Mouse (Mus musculus) embryonic facial prominence, embryonic 11.5 days (tissue): ENCODE results near the gene Kbtbd13. TPM values are rescaled to one million over a fixed set of nuclear protein-coding genes. Genes with fewer than 3 reads are reported as not detected.
A peak's percentile ranks its signal among the peaks of the same experiment; 100 is the strongest.

ENCODE experiments used
- ATAC-seq: fragments of 200-750 bp; cut with Nextera tagmentation; replicated peaks from 2 replicates; pipeline ENCODE4 v1.8.0; 2017; ENCODE audit warnings: low read depth; ENCODE audit not compliant: insufficient number of reproducible peaks, low FRiP score, low TSS enrichment
- DNase-seq: peaks from one replicate; pipeline ENCODE4 v3.0.0-alpha.2; 2015; ENCODE audit warnings: low spot score
- H3K27ac ChIP-seq: fragments of 300-500 bp; sonication (generic); replicated peaks from 2 replicates; pipeline ENCODE4 v1.5.1; 2014; ENCODE audit warnings: mild to moderate bottlenecking, low read depth, low read length, control low read depth
- H3K27me3 ChIP-seq: fragments of 300-500 bp; sonication (generic); 2 replicates; pipeline ENCODE4 v1.6.1; 2014; ENCODE audit warnings: mild to moderate bottlenecking, low read length, moderate library complexity, mixed read lengths; ENCODE audit not compliant: control insufficient read depth, insufficient read depth
- H3K36me3 ChIP-seq: fragments of 300-500 bp; sonication (generic); replicated peaks from 2 replicates; pipeline ENCODE4 v1.6.1; 2014; ENCODE audit warnings: low read depth, mild to moderate bottlenecking, low read length, moderate library complexity, mixed read lengths; ENCODE audit not compliant: control insufficient read depth, insufficient read depth
- H3K4me1 ChIP-seq: fragments of 300-500 bp; sonication (generic); 2 replicates; pipeline ENCODE4 v1.6.1; 2014; ENCODE audit warnings: low read length, mixed read lengths; ENCODE audit not compliant: control insufficient read depth, insufficient read depth
- H3K4me2 ChIP-seq: fragments of 300-500 bp; sonication (generic); 2 replicates; pipeline ENCODE4 v1.6.1; 2014; ENCODE audit warnings: low read depth, mild to moderate bottlenecking, control low read depth, low read length, moderate library complexity
- H3K4me3 ChIP-seq: fragments of 300-500 bp; sonication (generic); 2 replicates; pipeline ENCODE4 v1.5.1; 2014; ENCODE audit warnings: low read depth, low read length, control low read depth
- H3K9ac ChIP-seq: fragments of 300-500 bp; sonication (generic); replicated peaks from 2 replicates; pipeline ENCODE4 v1.6.1; 2014; ENCODE audit warnings: mild to moderate bottlenecking, control low read depth, low read length
- H3K9me3 ChIP-seq: fragments of 300-500 bp; sonication (generic); replicated peaks from 2 replicates; pipeline ENCODE4 v1.6.1; 2016; ENCODE audit warnings: mild to moderate bottlenecking, low read length, inconsistent platforms, mixed read lengths; ENCODE audit not compliant: control insufficient read depth
- WGBS: fragments of 180-500 bp; shearing (Covaris S2); extraction: QIAGEN DNeasy Blood & Tissue Kit; methylation state at CpG from one replicate; pipeline ENCODE4 v1.1.7; 2014; 5-methylcytosine and 5-hydroxymethylcytosine counted together
- polyA plus RNA-seq: library from polyadenylated mRNA; unstranded; fragments of >200 nt; fragmentation: Nextera tagmentation; extraction: Ambion mirVana; gene quantifications from 2 replicates; pipeline ENCODE4 v1.2.1, GENCODE M21; 2014

Gene Kbtbd13
- polyA plus RNA-seq, 1 experiment from 2014 or later: 1.2 TPM

- Histone ChIP-seq H3K27ac (no peak overlapping the region), H3K9me3 (no peaks in the 10 kb centered on the region)
- ATAC-seq: no peak
These were observed 16.1 kb downstream of the Kbtbd13 start for GRCm38 (mm10) chr9:65375163-65375934.

GRCm38 (mm10) chr9:65374468-65375162, 16.8 kb downstream of the Kbtbd13 start:
- H3K4me3 ChIP-seq: no peak overlapping the region
- H3K4me2 ChIP-seq: no peak overlapping the region
- no peaks in the 10 kb centered on the region for H3K9me3 ChIP-seq
- no peaks in the 10 kb centered on the region for H3K36me3 ChIP-seq
- no peak overlapping the region for H3K9ac ChIP-seq
- ATAC-seq: no peak
- 73% methylated on average over 5 of the region's 5 CpGs for WGBS
- no peaks in the 10 kb centered on the region for H3K4me1 ChIP-seq
- no peaks in the 10 kb centered on the region for H3K27me3 ChIP-seq
- H3K27ac ChIP-seq: no peak overlapping the region
- no peak for DNase-seq

More at GRCm38 (mm10) chr9:65375163-65375934, 16.1 kb downstream of the Kbtbd13 start:
- Histone ChIP-seq H3K4me1 (no peaks in the 10 kb centered on the region), H3K27me3 (no peaks in the 10 kb centered on the region), H3K4me3 (no peak overlapping the region), H3K36me3 (no peaks in the 10 kb centered on the region), H3K4me2 (no peak overlapping the region), H3K9ac (no peak overlapping the region)
- DNase-seq: no peak
- WGBS: 86% methylated on average over 9 of the region's 9 CpGs

DNA sequence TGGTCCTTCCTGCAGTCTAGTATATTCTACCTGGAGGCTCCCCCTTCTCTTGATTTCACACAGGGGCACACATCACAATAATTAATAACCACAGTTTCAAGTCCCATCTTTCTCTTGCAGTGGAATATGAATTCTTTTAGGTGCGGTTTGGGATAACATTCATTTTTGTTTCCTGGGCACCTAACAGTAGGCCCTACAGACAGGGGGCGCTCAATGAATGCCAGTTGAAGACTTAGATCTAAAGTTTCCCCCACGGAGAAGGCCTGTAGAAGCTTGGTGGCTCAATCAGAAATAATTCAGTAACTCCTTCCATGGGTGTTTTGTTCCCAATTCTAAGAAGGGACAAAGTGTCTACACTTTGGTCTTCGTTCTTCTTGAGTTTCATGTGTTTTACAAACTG, 19.0 kb downstream of the Kbtbd13 start:
- Histone ChIP-seq H3K27ac (no peak overlapping the region), H3K4me1 (no peaks in the 10 kb centered on the region), H3K36me3 (no peaks in the 10 kb centered on the region), H3K4me2 (no peak overlapping the region), H3K9ac (no peak overlapping the region), H3K27me3 (no peaks in the 10 kb centered on the region), H3K9me3 (no peaks in the 10 kb centered on the region), H3K4me3 (no peak overlapping the region)
- 78% methylated on average over 4 of the region's 4 CpGs for WGBS
- DNase-seq: peak; percentile 12
- ATAC-seq: no peak

GRCm38 (mm10) chr9:65371756-65372155, 19.7 kb downstream of the Kbtbd13 start:
- H3K36me3 ChIP-seq: no peaks in the 10 kb centered on the region
- no peak for ATAC-seq
- 80% methylated on average over 24 of the region's 24 CpGs for WGBS
- no peak for DNase-seq
- H3K4me2 ChIP-seq: no peak overlapping the region
- H3K4me1 ChIP-seq: no peaks in the 10 kb centered on the region
- no peak overlapping the region for H3K9ac ChIP-seq
- no peaks in the 10 kb centered on the region for H3K9me3 ChIP-seq
- H3K4me3 ChIP-seq: no peak overlapping the region
- no peaks in the 10 kb centered on the region for H3K27me3 ChIP-seq
- no peak overlapping the region for H3K27ac ChIP-seq

- no peaks in the 10 kb centered on the region for H3K9me3 ChIP-seq
- H3K36me3 ChIP-seq: no peaks in the 10 kb centered on the region
- ATAC-seq (no peak), DNase-seq (no peak)
- H3K27ac ChIP-seq: no peak overlapping the region
- WGBS: 92% methylated on average over 7 of the region's 7 CpGs
- no peak overlapping the region for H3K9ac ChIP-seq
- H3K4me3 ChIP-seq: no peak overlapping the region
- H3K4me1 ChIP-seq: no peaks in the 10 kb centered on the region
- H3K27me3 ChIP-seq: no peaks in the 10 kb centered on the region
- no peak overlapping the region for H3K4me2 ChIP-seq
These were observed 25.7 kb downstream of the Kbtbd13 start for GRCm38 (mm10) chr9:65365721-65366120.

GRCm38 (mm10) chr9:65363684-65364083, 27.8 kb downstream of the Kbtbd13 start:
- Histone ChIP-seq H3K9ac (no peak overlapping the region), H3K9me3 (no peaks in the 10 kb centered on the region), H3K27me3 (no peaks in the 10 kb centered on the region), H3K4me1 (no peaks in the 10 kb centered on the region), H3K36me3 (no peaks in the 10 kb centered on the region), H3K27ac (no peak overlapping the region), H3K4me2 (no peak overlapping the region), H3K4me3 (no peak overlapping the region)
- ATAC-seq: no peak
- WGBS: 61% methylated on average over 9 of the region's 9 CpGs
- no peak for DNase-seq

DNA sequence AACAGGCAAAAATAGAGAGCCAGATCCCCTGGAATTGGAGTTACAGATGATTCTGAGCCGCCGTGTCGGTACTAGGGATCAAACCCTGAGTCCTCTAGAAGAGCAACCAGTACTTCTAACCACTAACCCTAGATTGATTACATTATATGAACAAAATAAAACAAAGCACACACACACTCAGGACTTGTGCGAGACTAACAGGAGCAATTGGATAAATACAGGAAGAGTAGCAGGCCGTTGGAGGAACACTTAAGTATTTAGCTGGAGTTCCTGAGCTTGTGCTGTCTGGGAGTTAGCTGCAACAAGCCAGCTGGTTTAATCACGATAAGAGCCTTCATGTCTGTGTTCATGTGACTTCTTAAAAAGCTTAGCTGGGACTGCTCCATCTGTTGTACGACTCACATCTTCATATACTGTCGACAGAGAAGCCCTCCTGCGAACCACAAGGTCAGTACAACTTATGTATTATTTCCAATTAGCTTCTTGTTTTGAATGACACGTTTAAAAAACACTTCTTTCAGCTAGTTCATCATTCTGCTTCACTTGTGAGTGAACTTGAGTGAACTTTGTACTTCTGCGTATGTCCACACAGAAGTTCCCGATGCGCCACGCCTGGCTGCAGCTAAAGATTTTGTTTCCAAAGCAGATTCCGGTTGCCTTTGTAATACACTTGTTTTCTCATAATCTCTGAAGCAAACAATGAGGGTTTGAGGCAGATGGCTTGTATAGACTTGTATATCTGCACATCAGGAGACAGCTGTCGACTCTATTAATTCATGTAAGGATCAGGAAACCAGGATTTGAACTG, 30.6 kb downstream of the Kbtbd13 start, which contains the start of gene Ubap1l:
Gene Ubap1l, plus strand, starts transcription at position 401 of the 808 bp plus-strand sequence.
- H3K4me1 ChIP-seq: no peaks in the 10 kb centered on the region
- WGBS: 90% methylated on average over 16 of the region's 16 CpGs
- no peak within 1 kb of the TSS for H3K4me3 ChIP-seq
- no peak within 1 kb of the TSS for H3K9ac ChIP-seq
- no peak within 1 kb of the TSS for H3K27ac ChIP-seq
- DNase-seq: no peak
- no peak for ATAC-seq
- H3K27me3 ChIP-seq: no peaks in the 10 kb centered on the region
- no peak within 1 kb of the TSS for H3K4me2 ChIP-seq
- H3K36me3 ChIP-seq: no peaks in the 10 kb centered on the region
- H3K9me3 ChIP-seq: no peaks in the 10 kb centered on the region
